Mouse (Mus musculus): ENCODE measurements around the gene Myoc. TPM values are rescaled to one million over a fixed set of nuclear protein-coding genes. Genes with fewer than 3 reads are reported as not detected.

The Myoc gene
- 0.05 and 0.17 TPM in 2 replicates for polyA plus RNA-seq (2012; rRNA removed)

GRCm38 (mm10) chr1:162639051-162639750 is at the start of gene Myoc:
TSS of gene Myoc (plus strand) at chr1:162639155.

DNA sequence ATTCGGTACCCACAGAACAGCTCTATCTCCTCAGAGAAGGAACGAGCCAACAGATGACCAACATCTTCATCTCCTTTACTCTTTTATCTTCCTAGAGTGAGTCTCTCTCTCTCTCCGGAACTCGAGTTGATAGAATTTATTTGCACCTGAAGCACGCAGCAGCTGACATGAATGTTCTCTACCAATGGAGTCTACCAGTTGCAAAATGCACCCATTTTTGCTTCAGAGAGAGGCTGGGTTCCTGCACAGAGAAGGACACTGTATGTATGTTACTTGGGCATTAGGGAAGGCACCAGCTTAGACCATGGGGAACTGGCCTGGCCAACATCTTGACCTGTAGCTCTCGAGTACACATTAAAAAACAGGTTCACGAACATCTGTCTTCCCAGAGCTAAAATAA is 19.2 kb downstream of the Myoc start, which contains the start of gene Myocos:
Gene Myocos (minus strand): TSS at position 101 of the 400 bp plus-strand sequence.

Other genes starting within 250 kb of the Myoc start
- gene Dnm3, start 161.1 kb upstream of the Myoc start, polyA plus RNA-seq (2012; rRNA removed), result 45.4 and 47.2 TPM in 2 replicates
- gene Mettl13, start 90.6 kb upstream of the Myoc start, polyA plus RNA-seq (2012; rRNA removed), result 16.2 and 16.3 TPM in 2 replicates
- 53.3 and 56.4 TPM in 2 replicates for gene Vamp4, start 68.6 kb upstream of the Myoc start, polyA plus RNA-seq (2012; rRNA removed)
- gene Myocos, start 19.1 kb downstream of the Myoc start, polyA plus RNA-seq (2012; rRNA removed), result not detected in 2 replicates
- 36.8 and 39.3 TPM in 2 replicates for gene Prrc2c, start 101.4 kb downstream of the Myoc start, polyA plus RNA-seq (2012; rRNA removed)
- 0.57 and 0.79 TPM in 2 replicates for gene Fmo4, start 174.8 kb downstream of the Myoc start, polyA plus RNA-seq (2012; rRNA removed)
- 44.7 and 53.9 TPM in 2 replicates for gene Fmo1, start 227.5 kb downstream of the Myoc start, polyA plus RNA-seq (2012; rRNA removed)